Mouse (Mus musculus) kidney, embryonic 16.5 days (tissue): ENCODE results near the gene Idua. TPM values are rescaled to one million over a fixed set of nuclear protein-coding genes. Genes with fewer than 3 reads are reported as not detected.
"Not testable (repeated sequence)": the region's sequence is repeated elsewhere in the genome, so short reads cannot be mapped to it uniquely, and the experiment has no call there.

Source experiments
- ATAC-seq: fragments of 200-750 bp; cut with Nextera tagmentation; 2 replicates; pipeline ENCODE4 v1.8.0; 2017; ENCODE audit warnings: moderate TSS enrichment; ENCODE audit not compliant: low FRiP score, low TSS enrichment
- H3K27ac ChIP-seq: fragments of 300-500 bp; sonication (generic); 2 replicates; pipeline ENCODE4 v1.5.1; 2014; ENCODE audit warnings: low read length
- H3K27me3 ChIP-seq: fragments of 300-500 bp; sonication (generic); 2 replicates; pipeline ENCODE4 v1.6.1; 2014; ENCODE audit warnings: low read length, control low read depth, mixed read lengths; ENCODE audit not compliant: insufficient read depth
- H3K36me3 ChIP-seq: fragments of 300-500 bp; sonication (generic); 2 replicates; pipeline ENCODE4 v1.6.1; 2014; ENCODE audit warnings: low read length, control low read depth, mixed read lengths; ENCODE audit not compliant: insufficient read depth
- H3K4me1 ChIP-seq: fragments of 300-500 bp; sonication (generic); 2 replicates; pipeline ENCODE4 v1.6.1; 2014; ENCODE audit warnings: low read length, control low read depth, mixed read lengths; ENCODE audit not compliant: insufficient read depth
- H3K4me2 ChIP-seq: fragments of 300-500 bp; sonication (generic); replicated peaks from 2 replicates; pipeline ENCODE4 v1.6.1; 2014; ENCODE audit warnings: low read depth, low read length
- H3K4me3 ChIP-seq: fragments of 300-500 bp; sonication (generic); 2 replicates; pipeline ENCODE4 v1.5.1; 2014; ENCODE audit warnings: mild to moderate bottlenecking, low read length
- H3K9ac ChIP-seq: fragments of 300-500 bp; sonication (generic); replicated peaks from 2 replicates; pipeline ENCODE4 v1.6.1; 2014; ENCODE audit warnings: low read length
- H3K9me3 ChIP-seq: fragments of 300-500 bp; sonication (generic); 2 replicates; pipeline ENCODE4 v1.6.1; 2016; ENCODE audit warnings: low read length, control low read depth
- WGBS: fragments of 180-500 bp; shearing (Covaris S2); extraction: QIAGEN DNeasy Blood & Tissue Kit; methylation state at CpG from one replicate; pipeline ENCODE4 v1.1.7; 2014; 5-methylcytosine and 5-hydroxymethylcytosine counted together
- polyA plus RNA-seq: library from polyadenylated mRNA; unstranded; fragments of >200 nt; fragmentation: Nextera tagmentation; extraction: Ambion mirVana; gene quantifications from 2 replicates; pipeline ENCODE4 v1.2.1, GENCODE M21; 2015

Idua gene
- polyA plus RNA-seq = 12.0 and 12.9 TPM in 2 replicates

DNA sequence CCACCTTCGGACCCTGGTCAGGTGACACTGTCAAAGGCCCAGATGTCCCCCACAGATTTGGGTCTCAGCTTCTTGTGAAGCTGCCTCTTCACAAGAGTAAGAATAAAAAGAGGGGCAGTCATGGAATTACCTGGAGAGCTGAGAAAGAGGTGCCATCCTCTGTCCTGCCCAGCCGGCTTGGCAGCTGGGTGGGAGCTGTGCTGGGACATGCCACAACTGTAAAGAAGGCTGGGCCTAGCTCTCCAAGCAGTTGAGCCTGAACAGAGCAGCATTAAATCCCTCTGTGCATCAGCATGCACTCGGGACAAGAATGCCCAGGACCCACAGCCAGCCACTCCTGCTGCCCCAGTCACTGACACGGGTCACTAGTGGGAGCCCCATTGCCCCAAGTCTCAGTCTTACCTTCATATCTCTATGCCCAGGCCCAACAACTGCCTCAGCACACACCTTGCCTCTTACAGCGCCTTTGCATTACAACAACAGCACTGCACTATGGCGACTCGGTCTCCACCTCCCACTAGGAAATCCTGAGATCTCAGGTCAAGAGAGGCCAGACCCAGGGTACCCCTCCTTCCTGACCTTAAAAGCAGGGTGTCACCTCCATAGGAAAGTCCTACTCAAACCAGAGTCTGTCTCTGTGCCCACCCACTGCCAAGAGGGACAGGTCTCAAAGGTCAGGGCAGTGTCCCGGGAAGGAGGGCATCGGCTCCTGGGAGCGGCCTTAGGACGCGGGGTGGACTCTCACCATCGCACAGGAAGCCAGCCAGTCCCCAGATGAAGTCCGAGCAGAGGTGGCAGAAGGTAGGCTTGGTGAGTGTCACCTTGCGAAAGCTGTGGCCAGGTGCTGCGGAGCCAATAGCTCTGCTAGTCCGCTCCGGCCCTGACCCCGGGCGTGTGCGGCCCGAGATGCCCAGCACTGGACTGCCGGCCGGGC lies at the start of gene Idua:
Gene Idua, plus strand, starts transcription at position 634 of the 934 bp plus-strand sequence.
- peak within 1 kb of the TSS; percentile 75 for H3K4me2 ChIP-seq
- H3K4me3 ChIP-seq = peak within 1 kb of the TSS; percentile 94
- H3K27ac ChIP-seq = 0 out of 2 replicates have a peak within 1 kb of the TSS, but pooled peaks have one; percentile 46
- H3K4me1 ChIP-seq = peaks cover 11% of the 10 kb centered on the region
- peak; percentile 75 for ATAC-seq
- H3K36me3 ChIP-seq = peaks cover 6% of the 10 kb centered on the region
- peak within 1 kb of the TSS; percentile 92 for H3K9ac ChIP-seq
- no peaks in the 10 kb centered on the region for H3K9me3 ChIP-seq
- WGBS = 8% methylated on average over 24 of the region's 24 CpGs
- H3K27me3 ChIP-seq = no peaks in the 10 kb centered on the region

DNA sequence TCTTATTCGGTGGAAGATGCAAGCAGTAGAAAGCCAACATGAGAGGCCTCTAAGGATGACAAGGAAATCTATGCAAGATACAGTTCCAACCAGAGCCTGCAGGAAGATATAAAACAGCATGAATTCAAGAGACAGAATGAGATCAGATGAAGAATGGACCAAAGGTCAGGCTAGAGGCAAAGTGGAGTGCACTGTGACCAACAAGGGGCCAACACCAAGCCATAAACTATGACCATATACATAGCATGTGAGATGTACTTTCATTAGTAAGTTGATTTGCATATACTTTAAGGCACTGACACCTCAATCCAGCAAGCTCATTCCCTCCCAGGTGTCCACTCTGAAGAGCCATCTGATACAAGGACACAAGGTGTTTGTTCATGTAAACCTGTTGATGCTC lies 49.7 kb upstream of the Idua start:
- WGBS = 97% methylated on average over 1 of the region's 1 CpGs
- no peak for ATAC-seq
- H3K36me3 ChIP-seq = peaks cover 86% of the 10 kb centered on the region
- H3K4me1 ChIP-seq = no peaks in the 10 kb centered on the region
- no peak overlapping the region for H3K27ac ChIP-seq
- no peaks in the 10 kb centered on the region for H3K27me3 ChIP-seq
- H3K4me3 ChIP-seq = no peak overlapping the region
- H3K9ac ChIP-seq = no peak overlapping the region
- H3K9me3 ChIP-seq = no peaks in the 10 kb centered on the region
- no peak overlapping the region for H3K4me2 ChIP-seq

DNA sequence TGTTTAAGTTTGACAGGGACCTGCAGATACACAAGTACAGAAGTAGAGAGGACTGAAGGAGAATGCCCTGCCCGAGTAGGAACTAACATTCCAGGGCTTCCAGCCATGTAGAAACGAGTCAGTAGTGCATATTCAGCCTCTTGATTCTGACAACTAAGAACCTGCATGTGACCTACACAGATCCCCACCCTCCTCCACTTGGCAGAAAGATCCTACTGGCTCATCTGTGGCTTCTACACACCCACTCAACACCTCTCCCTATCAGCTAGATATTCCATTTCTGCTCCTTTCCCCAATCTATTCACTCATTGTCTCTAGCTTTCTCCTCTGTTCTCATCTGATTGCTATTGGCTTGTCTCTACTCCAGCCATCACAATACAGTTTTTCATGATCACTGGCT lies 38.3 kb upstream of the Idua start:
- WGBS = 72% methylated on average over 2 of the region's 2 CpGs
- H3K9ac ChIP-seq = no peak overlapping the region
- H3K27me3 ChIP-seq = no peaks in the 10 kb centered on the region
- H3K27ac ChIP-seq = no peak overlapping the region
- H3K4me3 ChIP-seq = no peak overlapping the region
- peaks cover 39% of the 10 kb centered on the region for H3K36me3 ChIP-seq
- ATAC-seq = no peak
- no peaks in the 10 kb centered on the region for H3K4me1 ChIP-seq
- no peak overlapping the region for H3K4me2 ChIP-seq
- no peaks in the 10 kb centered on the region for H3K9me3 ChIP-seq

DNA sequence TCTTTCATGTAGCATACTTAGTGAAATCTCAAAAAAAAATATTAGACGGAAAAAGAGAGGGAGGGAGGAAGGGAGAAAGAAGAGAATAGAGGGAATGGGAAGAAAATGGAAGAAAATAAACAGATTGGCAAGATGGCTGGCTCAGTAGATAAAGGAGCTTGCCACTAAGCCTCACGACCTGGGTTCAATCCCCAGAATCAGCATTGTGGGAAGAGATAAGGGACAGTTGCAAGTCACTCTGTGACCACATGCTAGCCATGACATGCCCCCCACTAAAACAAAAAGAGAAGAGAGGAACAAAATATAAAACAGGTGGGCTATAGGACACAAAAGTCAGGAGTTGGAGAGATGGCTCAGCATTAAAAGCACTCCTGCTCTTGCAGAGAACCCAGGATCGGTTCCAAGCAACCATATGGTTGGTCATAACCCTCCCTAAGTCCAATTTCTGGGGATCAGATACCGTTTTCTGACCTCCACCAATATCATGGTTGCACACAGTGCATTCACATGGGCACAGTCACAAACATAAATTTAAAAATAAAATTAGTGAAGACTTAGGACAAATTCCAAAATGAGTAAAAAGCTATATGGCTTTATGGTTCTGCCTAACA lies 34.0 kb upstream of the Idua start:
- Histone ChIP-seq H3K27me3 (no peaks in the 10 kb centered on the region), H3K27ac (no peak overlapping the region), H3K36me3 (peaks cover 29% of the 10 kb centered on the region), H3K9me3 (no peaks in the 10 kb centered on the region), H3K4me1 (peaks cover 24% of the 10 kb centered on the region), H3K4me3 (no peak overlapping the region), H3K9ac (no peak overlapping the region), H3K4me2 (no peak overlapping the region)
- 94% methylated on average over 4 of the region's 4 CpGs for WGBS
- ATAC-seq = no peak

DNA sequence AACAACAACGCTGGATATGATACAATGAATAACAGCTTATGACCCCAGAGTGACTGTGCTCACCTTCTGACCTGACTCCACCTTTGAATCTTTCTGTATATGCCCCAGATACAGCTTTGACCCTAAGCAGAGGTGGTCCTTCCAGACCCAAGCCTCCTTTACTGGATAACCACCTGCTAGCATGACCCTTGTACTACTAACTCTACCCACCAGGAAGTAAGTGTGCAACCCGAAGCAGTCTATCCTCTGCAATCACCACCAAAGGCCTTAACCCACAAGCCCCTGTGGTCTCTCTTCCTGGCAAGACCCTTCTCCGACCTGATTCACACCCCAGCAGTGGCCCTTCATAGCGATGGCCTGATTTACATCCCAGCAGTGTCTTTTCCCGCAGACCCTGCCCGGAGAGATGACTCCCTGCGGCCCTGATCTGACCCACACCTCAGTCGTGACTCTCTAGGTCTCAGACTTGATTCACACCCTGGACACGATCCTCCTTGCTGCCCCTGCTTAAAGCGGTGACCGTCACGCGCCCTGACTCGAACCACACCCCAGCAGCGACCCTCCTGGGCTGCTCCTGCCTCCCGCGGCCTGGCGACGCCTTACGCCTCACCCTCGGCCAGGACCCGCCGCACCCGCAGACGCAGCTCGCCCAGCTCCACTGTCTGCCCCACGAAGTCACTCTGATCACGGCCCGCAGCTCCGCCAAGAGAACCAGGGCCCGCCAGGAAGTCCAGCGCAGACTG lies 31.1 kb upstream of the Idua start:
- peak; percentile 87 for ATAC-seq
- Histone ChIP-seq H3K27me3 (no peaks in the 10 kb centered on the region), H3K4me3 (peak overlapping the region; percentile 93), H3K27ac (peak overlapping the region; percentile 90), H3K9ac (peak overlapping the region; percentile 97), H3K4me1 (peaks cover 24% of the 10 kb centered on the region), H3K4me2 (peak overlapping the region; percentile 81), H3K9me3 (no peaks in the 10 kb centered on the region), H3K36me3 (0 out of 2 replicates have a peak, but pooled peaks cover 3% of the 10 kb centered on the region)
- WGBS = under 1% methylated on average over 32 of the region's 32 CpGs

DNA sequence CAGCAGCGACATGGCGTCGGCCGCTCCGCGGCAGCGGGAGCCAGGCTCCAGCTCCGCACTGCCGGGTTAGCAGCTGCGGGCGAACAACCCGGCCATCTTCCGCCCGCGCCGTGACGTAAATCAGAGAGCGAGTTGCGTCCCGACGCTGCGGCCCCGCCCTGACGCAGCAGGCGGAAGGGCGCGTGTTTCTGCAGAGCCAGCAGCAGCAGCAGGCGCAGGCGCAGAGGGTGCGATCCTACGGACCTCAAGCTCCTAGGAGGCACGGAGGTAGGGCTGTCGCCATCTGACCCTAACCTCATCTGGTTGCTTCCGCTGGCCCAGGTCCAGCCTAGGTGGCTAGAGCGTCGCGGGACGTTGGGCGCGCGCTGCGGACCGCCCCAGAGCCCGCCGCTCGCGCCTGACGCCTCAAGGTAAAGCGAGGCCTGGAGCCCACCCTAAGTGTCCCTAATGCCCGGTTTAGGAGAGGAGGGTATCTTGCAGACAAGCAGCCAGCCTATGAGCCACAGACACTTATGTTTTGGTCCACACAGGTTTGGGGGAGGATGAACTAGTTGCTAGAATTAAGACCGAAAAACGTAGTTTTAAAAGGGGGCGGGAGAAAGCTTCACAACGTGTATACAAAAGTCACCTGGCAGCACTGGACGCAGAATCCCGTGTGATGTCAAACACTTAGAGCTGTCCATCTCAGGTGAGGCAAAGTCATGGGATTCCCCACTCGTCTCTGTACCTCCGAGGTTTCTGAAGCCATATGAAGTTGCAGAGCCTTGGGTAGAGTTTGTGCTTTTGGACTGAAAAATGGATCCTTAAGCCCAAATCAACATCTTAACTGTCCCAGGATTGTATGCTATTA lies 30.3 kb upstream of the Idua start, which contains the start of the genes Gak and Tmem175:
Gene Gak, minus strand, starts transcription at position 122 of the 850 bp plus-strand sequence.
Gene Tmem175, plus strand, starts transcription at position 137 of the 850 bp plus-strand sequence.
- peak within 1 kb of the TSS; percentile 93 for H3K4me3 ChIP-seq
- peak; percentile 99 for ATAC-seq
- peak within 1 kb of the TSS; percentile 90 for H3K27ac ChIP-seq
- peak within 1 kb of the TSS; percentile 97 for H3K9ac ChIP-seq
- H3K36me3 ChIP-seq = no peaks in the 10 kb centered on the region
- H3K4me1 ChIP-seq = peaks cover 24% of the 10 kb centered on the region
- under 1% methylated on average over 58 of the region's 58 CpGs for WGBS
- no peaks in the 10 kb centered on the region for H3K9me3 ChIP-seq
- peak within 1 kb of the TSS; percentile 81 for H3K4me2 ChIP-seq
- no peaks in the 10 kb centered on the region for H3K27me3 ChIP-seq

DNA sequence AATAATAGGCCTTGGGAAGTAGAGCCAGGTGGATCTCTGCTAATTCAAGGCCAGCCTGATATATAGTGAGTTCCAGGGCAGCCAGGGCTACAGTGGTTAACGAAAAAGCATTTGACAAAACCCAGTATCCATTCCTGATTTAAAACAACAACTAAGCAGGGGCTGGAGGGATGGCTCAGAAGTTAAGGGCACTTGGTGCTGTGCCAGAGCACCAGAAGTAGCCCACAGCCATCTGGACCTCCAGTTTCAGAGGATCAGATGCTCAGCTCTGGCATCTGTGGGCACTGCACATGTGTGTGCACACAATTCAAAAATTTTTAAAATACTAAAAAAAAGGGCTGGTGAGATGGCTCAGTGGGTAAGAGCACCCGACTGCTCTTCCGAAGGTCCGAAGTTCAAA lies 26.5 kb upstream of the Idua start:
- 94% methylated on average over 4 of the region's 4 CpGs for WGBS
- no peak for ATAC-seq

DNA sequence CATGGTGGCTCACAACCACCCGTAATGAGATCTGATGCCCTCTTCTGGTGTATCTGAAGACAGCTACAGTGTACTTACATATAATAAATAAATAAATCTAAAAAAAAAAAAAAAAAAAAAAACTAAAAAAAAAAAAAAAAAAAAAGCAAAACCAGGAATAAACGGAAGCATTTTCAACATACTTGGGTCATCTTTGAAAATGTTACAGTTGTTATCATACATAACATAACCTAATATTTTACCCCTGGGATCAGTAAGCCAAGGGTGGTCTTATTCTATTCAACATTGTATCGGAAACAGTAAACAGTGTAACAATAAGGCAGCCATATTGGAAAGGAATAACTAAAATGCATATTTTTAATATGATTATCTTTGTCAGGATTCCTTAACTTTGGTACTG lies 26.0 kb upstream of the Idua start:
- not testable (repeated sequence) for H3K27ac ChIP-seq, ATAC-seq, H3K27me3 ChIP-seq, H3K36me3 ChIP-seq, H3K9me3 ChIP-seq, H3K4me3 ChIP-seq, H3K4me2 ChIP-seq, H3K9ac ChIP-seq, H3K4me1 ChIP-seq
- WGBS = 97% methylated on average over 2 of the region's 3 CpGs

More for the DNA sequence above, 26.5 kb upstream of the Idua start:
- Histone ChIP-seq H3K4me2 (no peak overlapping the region), H3K9ac (no peak overlapping the region), H3K4me3 (no peak overlapping the region), H3K27ac (no peak overlapping the region), H3K4me1 (peaks cover 8% of the 10 kb centered on the region), H3K36me3 (no peaks in the 10 kb centered on the region), H3K27me3 (no peaks in the 10 kb centered on the region), H3K9me3 (no peaks in the 10 kb centered on the region)

DNA sequence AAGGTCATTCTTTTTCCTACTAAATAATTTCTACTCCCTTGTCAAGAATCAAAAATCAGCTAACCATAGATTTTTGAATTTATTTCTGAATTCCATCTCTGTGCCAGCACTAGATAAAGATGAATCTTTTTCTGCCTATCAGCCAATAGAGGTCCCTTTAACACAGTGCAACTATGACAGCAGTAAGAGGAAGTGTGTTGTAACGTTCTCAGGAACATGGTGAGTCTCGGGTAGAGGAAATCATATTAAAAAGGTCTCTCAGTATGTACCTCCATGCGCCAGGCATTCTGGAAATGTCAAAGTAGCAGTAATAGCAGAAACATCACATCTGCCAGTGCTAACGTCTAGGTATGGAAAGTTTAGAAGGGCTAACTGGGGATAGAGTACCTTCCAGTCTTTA lies 24.0 kb upstream of the Idua start:
- 74% methylated on average over 4 of the region's 4 CpGs for WGBS
- Histone ChIP-seq H3K4me3 (no peak overlapping the region), H3K36me3 (peaks cover 5% of the 10 kb centered on the region; the same call in 1 of the 2 replicates), H3K27ac (no peak overlapping the region), H3K9ac (no peak overlapping the region), H3K27me3 (no peaks in the 10 kb centered on the region), H3K4me1 (no peaks in the 10 kb centered on the region), H3K9me3 (no peaks in the 10 kb centered on the region), H3K4me2 (no peak overlapping the region)
- no peak for ATAC-seq
